Mouse (Mus musculus) liver, adult (tissue): ENCODE results near the gene Zscan10.

Experiments
- GATA4 ChIP-seq: IDR thresholded peaks from 2 replicates; pipeline ENCODE4 v1.6.1; 2014; ENCODE audit warnings: mild to moderate bottlenecking, low read length; ENCODE audit not compliant: insufficient replicate concordance

Zscan10 gene

GRCm38 (mm10) chr17:23610361-23610800 is 9.7 kb downstream of the Zscan10 start:
- TF ChIP-seq GATA4: no peak

DNA sequence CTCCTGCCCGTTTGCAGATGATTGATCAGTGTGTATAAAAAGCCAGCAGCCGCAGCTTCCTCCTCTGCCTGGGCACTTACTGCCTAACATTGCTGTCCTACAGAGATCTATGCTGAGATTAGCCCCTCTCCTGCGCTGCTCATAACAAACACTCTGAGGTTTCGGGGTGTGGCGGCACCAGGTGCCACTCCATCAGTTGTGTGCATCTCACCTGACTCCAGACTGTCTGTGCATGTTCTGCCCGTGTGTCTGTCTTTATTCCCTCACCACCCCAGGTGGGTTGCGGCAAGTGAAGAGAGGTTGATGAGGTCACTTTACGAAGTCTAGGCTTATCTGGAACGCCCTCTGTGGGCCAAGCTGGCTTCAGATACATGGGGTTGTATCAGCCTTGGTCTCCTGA is 16.4 kb downstream of the Zscan10 start:
- no peak for TF ChIP-seq GATA4

DNA sequence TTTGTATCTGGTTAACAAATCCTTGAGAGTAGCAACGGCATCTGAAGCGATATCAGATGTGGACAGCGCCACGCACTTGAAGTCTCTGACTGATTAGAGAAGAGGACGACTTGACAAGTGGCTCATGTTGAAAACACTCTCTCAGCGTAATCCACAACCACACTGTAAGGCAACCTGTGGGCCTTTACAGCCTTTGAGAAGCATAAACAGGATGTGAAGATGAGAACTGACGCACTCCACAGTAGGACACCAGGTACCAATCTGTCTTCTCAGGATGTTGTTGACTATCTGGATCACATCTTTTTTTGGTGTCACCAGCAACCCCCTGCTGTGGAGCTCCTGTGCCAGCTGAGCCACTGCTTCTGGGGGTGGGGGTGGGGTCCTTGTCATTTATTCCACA is 19.7 kb downstream of the Zscan10 start:
- no peak for TF ChIP-seq GATA4

GRCm38 (mm10) chr17:23627813-23628212 is 27.2 kb downstream of the Zscan10 start:
- no peak for TF ChIP-seq GATA4

DNA sequence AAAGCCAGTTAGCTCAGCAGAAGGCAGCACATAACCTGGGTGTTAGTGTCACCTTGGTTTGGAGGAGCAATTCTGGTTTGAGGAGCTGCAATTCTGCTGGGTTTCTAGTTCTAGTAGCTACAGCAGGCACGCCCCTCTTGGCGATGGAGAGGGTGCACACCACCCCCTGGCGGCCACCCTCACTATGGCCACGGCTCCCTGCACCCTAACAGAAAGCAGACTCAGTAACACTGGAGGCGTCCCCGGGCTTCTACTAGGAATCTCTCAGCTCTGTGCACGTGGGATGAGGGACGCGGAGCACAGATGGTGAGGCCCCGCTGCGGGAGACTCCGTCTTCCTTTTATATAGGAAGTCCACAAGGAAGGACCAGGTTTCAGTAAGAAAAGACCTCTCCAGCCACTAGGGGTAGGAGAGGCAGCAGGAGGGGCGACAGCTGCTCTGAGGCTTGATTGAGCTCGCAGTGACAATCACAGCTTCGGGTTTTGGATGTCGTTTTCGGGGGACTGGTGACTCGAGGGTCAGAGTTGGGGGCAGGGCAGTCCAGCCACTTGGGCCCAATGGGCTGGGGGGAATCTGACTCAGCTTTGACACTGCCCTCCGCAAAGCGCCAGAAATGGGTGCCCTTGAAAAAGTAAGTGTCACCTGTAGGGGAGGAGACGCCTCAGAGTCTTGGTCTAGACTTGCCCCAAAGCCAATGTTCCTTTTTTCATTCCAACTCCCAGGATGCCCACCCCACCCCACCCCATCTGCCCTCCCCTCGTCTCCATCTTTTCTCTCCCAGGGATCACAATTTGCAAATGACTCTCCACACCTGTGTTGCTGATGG is 29.8 kb downstream of the Zscan10 start:
- no peak for TF ChIP-seq GATA4

- no peak for TF ChIP-seq GATA4
Measured at GRCm38 (mm10) chr17:23631241-23631640, 30.6 kb downstream of the Zscan10 start.

- TF ChIP-seq GATA4: no peak
Measured at GRCm38 (mm10) chr17:23644613-23645495, 44.2 kb downstream of the Zscan10 start, which contains the start of gene Mmp25. Gene Mmp25 (minus strand): TSS chr17:23645277.

DNA sequence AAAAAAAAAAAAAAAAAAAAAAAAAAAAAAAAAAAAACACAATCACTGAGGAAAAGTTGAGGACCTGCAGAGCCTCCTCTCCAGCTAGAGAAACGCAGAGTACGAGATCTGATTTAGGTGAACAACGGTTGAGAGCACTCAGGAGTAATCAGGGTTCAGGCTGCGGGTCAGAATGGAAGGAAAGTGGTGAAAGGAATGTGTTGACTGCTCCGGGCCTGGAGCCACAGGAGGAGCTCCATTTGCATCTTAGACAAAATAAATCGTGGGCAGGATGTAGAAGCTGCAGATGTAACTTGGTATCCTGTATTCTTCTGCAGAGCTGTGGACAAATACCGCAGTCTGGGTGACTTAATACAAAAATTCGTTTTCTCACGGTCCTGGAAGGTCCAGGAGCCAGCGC is 45.2 kb downstream of the Zscan10 start:
- no peak for TF ChIP-seq GATA4

- no peak for TF ChIP-seq GATA4
Measured at GRCm38 (mm10) chr17:23651363-23651762, 50.7 kb downstream of the Zscan10 start.

GRCm38 (mm10) chr17:23653324-23653723 is 52.7 kb downstream of the Zscan10 start:
- TF ChIP-seq GATA4: no peak

DNA sequence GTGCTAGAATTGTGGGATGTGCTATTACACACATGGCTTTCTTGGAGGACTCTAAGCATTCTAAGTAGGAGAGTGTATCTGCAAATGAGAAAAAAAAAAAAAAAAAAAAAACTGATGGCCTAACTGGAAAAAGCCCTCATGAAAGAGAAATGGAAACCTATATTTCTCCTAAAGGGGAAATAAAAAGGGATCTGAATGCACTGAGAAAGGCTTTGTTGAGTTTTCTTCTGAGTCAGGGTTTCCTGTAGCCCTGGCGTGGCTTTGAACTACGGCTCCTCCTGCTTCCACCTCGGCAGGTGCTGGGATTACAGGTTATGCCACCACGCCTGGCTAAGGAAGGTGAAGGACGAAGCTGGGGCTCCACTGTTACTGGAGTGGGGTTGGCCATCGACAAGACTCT is 53.3 kb downstream of the Zscan10 start:
- TF ChIP-seq GATA4: no peak

DNA sequence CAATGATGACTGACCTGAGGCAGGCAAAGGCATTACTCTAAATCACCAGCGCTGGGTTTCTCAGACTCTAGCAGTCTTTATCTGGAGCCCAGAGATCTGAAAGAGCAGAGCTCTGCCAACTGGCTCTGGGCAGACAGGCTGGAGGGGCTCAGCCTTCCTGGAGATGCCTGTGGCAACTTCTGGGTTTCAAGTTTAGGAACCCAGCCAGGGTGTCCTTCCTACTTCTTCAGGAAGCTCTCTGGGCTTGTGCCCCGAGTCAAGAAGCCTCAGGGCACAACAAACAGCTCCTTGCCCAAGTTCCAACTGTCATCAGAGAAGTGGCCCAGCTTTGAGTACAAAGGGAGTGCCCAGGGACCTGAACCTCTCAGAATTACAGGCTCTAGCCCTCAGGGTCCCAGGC is 53.8 kb downstream of the Zscan10 start:
- no peak for TF ChIP-seq GATA4

DNA sequence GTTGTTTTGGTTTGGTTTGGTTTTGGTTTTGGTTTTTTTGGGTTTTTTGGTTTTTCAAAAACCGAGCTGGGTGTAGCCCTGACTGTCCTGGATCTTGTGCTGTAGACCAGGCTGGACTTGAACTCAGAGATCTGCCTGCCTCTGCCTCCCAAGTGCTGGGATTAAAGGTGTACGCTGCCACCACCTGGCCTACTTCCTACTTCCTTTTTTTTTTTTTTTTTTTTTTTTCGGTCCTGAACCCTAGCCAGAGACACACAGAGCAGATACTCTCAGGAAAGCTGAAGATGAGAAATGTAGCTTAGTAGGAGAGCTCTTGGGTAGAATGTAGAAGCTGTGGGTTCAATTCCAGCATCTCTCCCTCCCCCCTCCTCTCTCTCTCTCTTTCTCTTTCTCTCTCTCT is 57.8 kb downstream of the Zscan10 start:
- no peak for TF ChIP-seq GATA4

DNA sequence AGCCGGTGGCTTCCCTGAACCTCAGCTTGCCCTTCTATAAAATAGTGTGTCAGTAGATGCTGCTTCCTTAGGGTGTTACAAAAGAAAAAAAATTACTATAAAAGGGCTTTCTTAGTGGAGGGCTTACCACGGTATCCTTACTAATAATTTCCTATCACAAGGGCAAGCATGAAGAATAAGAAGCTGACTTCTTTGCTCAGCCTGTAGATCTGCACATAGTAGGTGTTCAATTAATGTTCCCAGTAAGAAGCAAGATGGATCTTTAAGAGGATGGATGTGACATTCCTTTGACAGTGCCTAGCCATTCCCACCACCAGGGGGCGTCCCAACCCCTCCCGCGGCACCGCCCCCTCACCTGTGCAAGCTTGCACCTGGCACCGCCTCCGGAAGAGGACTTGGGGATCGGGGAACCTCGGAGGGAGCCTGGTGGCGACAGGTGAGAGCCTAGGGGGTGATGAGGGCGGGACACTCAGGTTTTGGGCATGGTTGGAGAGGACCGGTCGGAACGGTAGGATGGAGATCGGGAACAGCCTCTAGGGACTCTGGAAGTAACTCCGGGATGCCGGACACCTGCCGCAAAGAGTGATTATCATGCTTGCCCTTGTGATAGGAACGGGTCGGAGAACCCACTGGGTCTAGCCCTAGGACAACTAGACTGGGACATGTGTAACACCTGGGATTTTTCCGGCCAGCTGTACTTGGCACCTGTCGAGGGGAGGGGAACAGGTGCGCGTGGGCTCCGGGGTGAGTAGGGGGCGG is 59.6 kb downstream of the Zscan10 start, which contains the start of gene Bicdl2:
Bicdl2 (plus strand) TSS at position 390 of the 759 bp plus-strand sequence.
- no peak for TF ChIP-seq GATA4
